Mouse (Mus musculus): ENCODE data around the gene Ccl2. TPM values are rescaled to one million over a fixed set of nuclear protein-coding genes. Genes with fewer than 3 reads are reported as not detected.

Ccl2 gene
- polyA plus RNA-seq, 1 experiment from 2014 or later: 3.4 TPM

DNA sequence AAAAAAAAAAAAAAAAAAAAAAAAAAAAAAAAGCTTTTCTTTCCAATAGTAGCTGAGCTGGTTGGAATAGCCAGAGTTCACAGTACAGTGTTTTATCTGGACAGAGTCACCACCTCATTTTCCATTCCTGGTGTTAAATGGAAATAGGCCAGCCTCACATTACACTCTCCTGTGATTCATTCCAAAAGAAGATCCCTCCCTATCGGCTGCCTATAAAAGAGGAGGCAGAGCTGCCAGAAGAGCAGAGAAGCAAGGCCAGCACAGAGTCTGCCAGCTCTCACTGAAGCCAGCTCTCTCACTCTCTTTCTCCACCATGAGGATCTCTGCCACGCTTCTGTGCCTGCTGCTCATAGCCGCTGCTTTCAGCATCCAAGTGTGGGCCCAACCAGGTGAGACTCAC lies 10.1 kb downstream of the Ccl2 start, which contains the start of gene Ccl7:
TSS of gene Ccl7 (plus strand) at position 242 of the 400 bp plus-strand sequence.
- 70% methylated on average over 3 of the region's 3 CpGs for WGBS
- Histone ChIP-seq H3K27me3 (replicated peaks; ENCODE audit: control insufficient read depth, insufficient read depth, low read length) (no peaks in the 10 kb centered on the region), H3K27ac (ENCODE audit: low read depth, low read length) (no peak within 1 kb of the TSS)

DNA sequence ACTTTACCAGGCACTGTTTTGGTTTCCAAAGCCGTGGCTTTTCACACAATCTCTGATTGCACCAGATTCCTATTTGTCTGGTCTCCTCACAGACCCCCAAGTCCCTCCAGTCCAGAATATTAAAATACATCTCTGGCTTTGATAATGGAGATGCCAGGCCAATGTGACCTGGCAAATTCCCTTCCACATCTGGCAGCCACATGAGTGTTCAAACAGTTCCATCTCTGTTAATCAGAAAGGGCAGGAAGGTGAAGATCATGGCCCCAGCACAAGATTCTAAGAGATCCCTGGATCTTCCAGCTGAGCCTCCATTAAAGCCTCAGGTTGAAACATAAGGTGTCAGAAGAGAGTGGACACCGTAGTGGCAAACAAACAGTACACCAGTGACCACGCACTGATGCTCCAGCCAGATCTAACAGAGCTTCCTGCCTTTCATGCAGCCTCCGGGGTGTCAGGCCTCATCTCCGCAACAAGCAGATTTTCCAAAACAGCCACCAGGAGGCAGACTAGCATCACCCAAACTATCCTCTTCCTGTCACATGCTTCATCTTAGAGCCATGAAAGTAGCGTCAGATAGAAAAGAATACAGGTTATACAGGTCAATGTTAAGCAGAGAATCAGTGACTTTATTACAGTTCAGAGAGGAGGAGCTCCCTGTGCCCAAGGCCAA lies 12.5 kb downstream of the Ccl2 start:
- ATAC-seq: no peak
- Histone ChIP-seq H3K4me1 (replicated peaks; ENCODE audit: control insufficient read depth, insufficient read depth, low read length) (no peaks in the 10 kb centered on the region), H3K4me3 (ENCODE audit: low read depth, low read length) (no peak overlapping the region), H3K27me3 (replicated peaks; ENCODE audit: control insufficient read depth, insufficient read depth, low read length) (no peaks in the 10 kb centered on the region), H3K9me3 (ENCODE audit: control insufficient read depth) (no peaks in the 10 kb centered on the region), H3K9ac (ENCODE audit: low read depth, low read length) (no peak overlapping the region), H3K27ac (ENCODE audit: low read depth, low read length) (no peak overlapping the region), H3K36me3 (ENCODE audit: control insufficient read depth, insufficient read depth) (no peaks in the 10 kb centered on the region), H3K4me2 (replicated peaks; ENCODE audit: low read depth) (no peak overlapping the region)
- WGBS: 40% methylated on average over 6 of the region's 6 CpGs
- TF ChIP-seq CTCF (IDR thresholded peaks at IDR 0.05; ENCODE audit: low read depth): peak; percentile 78

More for the DNA sequence above, 10.1 kb downstream of the Ccl2 start, which contains the start of gene Ccl7:
- no peaks in the 10 kb centered on the region for H3K4me1 ChIP-seq (replicated peaks; ENCODE audit: control insufficient read depth, insufficient read depth, low read length)
- no peak within 1 kb of the TSS for H3K4me2 ChIP-seq (replicated peaks; ENCODE audit: low read depth)
- no peaks in the 10 kb centered on the region for H3K9me3 ChIP-seq (ENCODE audit: control insufficient read depth)
- no peaks in the 10 kb centered on the region for H3K36me3 ChIP-seq (ENCODE audit: control insufficient read depth, insufficient read depth)
- TF ChIP-seq CTCF (IDR thresholded peaks at IDR 0.05; ENCODE audit: low read depth): no peak
- H3K4me3 ChIP-seq (ENCODE audit: low read depth, low read length): no peak within 1 kb of the TSS
- no peak within 1 kb of the TSS for H3K9ac ChIP-seq (ENCODE audit: low read depth, low read length)
- ATAC-seq: no peak

DNA sequence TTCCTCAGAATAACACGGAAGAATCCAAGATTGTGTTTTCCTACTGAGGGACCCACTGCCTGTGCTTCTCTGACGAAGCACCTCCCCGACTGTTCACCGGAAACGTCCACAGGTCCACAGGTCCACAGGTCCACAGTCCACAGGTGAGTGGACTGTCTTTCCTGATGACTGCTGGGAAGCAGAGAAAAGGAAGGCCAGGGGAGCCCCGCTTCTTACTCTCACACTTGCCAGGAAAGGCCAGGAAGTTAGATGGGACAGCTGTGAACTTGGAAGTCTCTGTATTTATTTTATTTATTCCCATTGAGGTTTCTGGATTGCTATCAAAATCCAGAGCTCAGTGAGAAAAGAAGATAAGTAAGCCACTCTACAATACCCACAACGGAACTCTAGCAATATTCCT lies 18.5 kb downstream of the Ccl2 start:
- H3K4me2 ChIP-seq (replicated peaks; ENCODE audit: low read depth): no peak overlapping the region
- TF ChIP-seq CTCF (IDR thresholded peaks at IDR 0.05; ENCODE audit: low read depth): no peak
- no peaks in the 10 kb centered on the region for H3K36me3 ChIP-seq (ENCODE audit: control insufficient read depth, insufficient read depth)
- no peak overlapping the region for H3K9ac ChIP-seq (ENCODE audit: low read depth, low read length)
- no peaks in the 10 kb centered on the region for H3K9me3 ChIP-seq (ENCODE audit: control insufficient read depth)
- H3K27me3 ChIP-seq (replicated peaks; ENCODE audit: control insufficient read depth, insufficient read depth, low read length): no peaks in the 10 kb centered on the region
- WGBS: 75% methylated on average over 7 of the region's 7 CpGs
- no peak overlapping the region for H3K27ac ChIP-seq (ENCODE audit: low read depth, low read length)
- H3K4me1 ChIP-seq (replicated peaks; ENCODE audit: control insufficient read depth, insufficient read depth, low read length): no peaks in the 10 kb centered on the region
- no peak for ATAC-seq
- H3K4me3 ChIP-seq (ENCODE audit: low read depth, low read length): no peak overlapping the region

DNA sequence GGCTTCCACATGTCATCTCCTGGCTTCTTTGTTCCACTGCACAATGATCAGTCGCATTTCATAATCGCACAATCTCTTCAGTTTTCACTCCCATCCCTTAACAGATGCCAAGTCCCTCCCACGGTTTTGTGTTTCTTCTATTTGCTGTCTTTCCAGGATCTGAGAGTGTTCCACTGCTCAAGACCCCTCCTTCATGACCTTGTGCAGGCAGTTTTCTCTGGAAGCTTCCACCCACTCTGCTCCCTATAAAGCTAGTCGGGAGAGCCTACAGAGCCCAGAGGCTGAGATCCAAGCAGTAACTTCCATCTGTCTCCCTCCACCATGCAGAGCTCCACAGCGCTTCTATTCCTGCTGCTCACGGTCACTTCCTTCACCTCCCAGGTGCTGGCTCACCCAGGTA lies 22.3 kb downstream of the Ccl2 start, which contains the start of gene Ccl11:
TSS of gene Ccl11 (plus strand) at position 178 of the 400 bp plus-strand sequence.
- no peaks in the 10 kb centered on the region for H3K9me3 ChIP-seq (ENCODE audit: control insufficient read depth)
- no peak within 1 kb of the TSS; the same call in 1 of the 2 replicates for H3K27ac ChIP-seq (ENCODE audit: low read depth, low read length)
- H3K4me3 ChIP-seq (ENCODE audit: low read depth, low read length): peak within 1 kb of the TSS; percentile 29
- no peaks in the 10 kb centered on the region for H3K27me3 ChIP-seq (replicated peaks; ENCODE audit: control insufficient read depth, insufficient read depth, low read length)
- H3K4me1 ChIP-seq (replicated peaks; ENCODE audit: control insufficient read depth, insufficient read depth, low read length): no peaks in the 10 kb centered on the region
- no peak for TF ChIP-seq CTCF (IDR thresholded peaks at IDR 0.05; ENCODE audit: low read depth)
- H3K36me3 ChIP-seq (ENCODE audit: control insufficient read depth, insufficient read depth): no peaks in the 10 kb centered on the region
- H3K4me2 ChIP-seq (replicated peaks; ENCODE audit: low read depth): peak within 1 kb of the TSS; percentile 45
- WGBS: 61% methylated on average over 6 of the region's 6 CpGs
- H3K9ac ChIP-seq (ENCODE audit: low read depth, low read length): 0 out of 2 replicates have a peak within 1 kb of the TSS, but pooled peaks have one; percentile 1
- no peak for ATAC-seq

DNA sequence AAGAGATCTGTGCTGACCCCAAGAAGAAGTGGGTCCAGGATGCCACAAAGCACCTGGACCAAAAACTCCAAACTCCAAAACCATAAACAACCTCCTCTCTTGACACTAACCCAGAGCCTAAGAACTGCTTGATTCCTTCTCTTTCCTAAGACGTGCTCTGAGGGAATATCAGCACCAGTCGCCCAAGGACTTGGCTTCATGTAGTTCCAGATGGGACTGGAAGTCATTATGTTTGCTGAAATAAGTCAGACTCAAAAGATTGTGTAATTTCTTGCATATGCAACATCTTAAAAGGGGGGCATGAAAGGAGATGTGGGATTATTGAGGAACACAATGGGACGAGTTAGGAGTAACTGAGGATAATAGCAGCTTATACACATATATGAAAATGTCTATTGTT lies 26.9 kb downstream of the Ccl2 start:
- H3K9ac ChIP-seq (ENCODE audit: low read depth, low read length): no peak overlapping the region
- H3K4me2 ChIP-seq (replicated peaks; ENCODE audit: low read depth): no peak overlapping the region
- WGBS: 77% methylated on average over 3 of the region's 3 CpGs
- no peaks in the 10 kb centered on the region for H3K4me1 ChIP-seq (replicated peaks; ENCODE audit: control insufficient read depth, insufficient read depth, low read length)
- no peak for TF ChIP-seq CTCF (IDR thresholded peaks at IDR 0.05; ENCODE audit: low read depth)
- no peak overlapping the region for H3K4me3 ChIP-seq (ENCODE audit: low read depth, low read length)
- no peak for ATAC-seq
- no peaks in the 10 kb centered on the region for H3K9me3 ChIP-seq (ENCODE audit: control insufficient read depth)
- no peaks in the 10 kb centered on the region for H3K27me3 ChIP-seq (replicated peaks; ENCODE audit: control insufficient read depth, insufficient read depth, low read length)
- H3K36me3 ChIP-seq (ENCODE audit: control insufficient read depth, insufficient read depth): no peaks in the 10 kb centered on the region
- no peak overlapping the region for H3K27ac ChIP-seq (ENCODE audit: low read depth, low read length)

DNA sequence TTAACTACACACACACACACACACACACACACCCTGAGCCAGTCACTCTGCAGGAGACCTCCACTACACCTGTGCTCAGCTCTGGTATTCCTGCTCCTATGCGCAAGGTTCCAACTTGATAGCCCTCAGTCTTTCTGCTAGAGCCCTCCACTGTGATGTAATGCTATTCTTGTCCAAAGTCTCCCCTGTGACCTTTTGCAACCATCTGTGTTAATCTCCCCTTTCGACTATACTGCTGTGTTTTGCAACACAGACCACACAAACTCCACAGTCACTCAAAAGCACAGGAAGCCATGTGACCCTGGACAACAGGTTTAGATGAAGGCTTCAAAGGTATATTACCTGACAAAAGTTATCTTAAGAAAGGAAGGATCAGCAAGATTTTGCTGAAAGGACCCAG lies 28.1 kb downstream of the Ccl2 start:
- TF ChIP-seq CTCF (IDR thresholded peaks at IDR 0.05; ENCODE audit: low read depth): no peak
- ATAC-seq: no peak
- no peaks in the 10 kb centered on the region for H3K4me1 ChIP-seq (replicated peaks; ENCODE audit: control insufficient read depth, insufficient read depth, low read length)
- no peaks in the 10 kb centered on the region for H3K9me3 ChIP-seq (ENCODE audit: control insufficient read depth)
- H3K9ac ChIP-seq (ENCODE audit: low read depth, low read length): no peak overlapping the region
- 80% methylated on average over 2 of the region's 2 CpGs for WGBS
- no peak overlapping the region for H3K27ac ChIP-seq (ENCODE audit: low read depth, low read length)
- H3K36me3 ChIP-seq (ENCODE audit: control insufficient read depth, insufficient read depth): no peaks in the 10 kb centered on the region
- H3K4me2 ChIP-seq (replicated peaks; ENCODE audit: low read depth): no peak overlapping the region
- H3K4me3 ChIP-seq (ENCODE audit: low read depth, low read length): no peak overlapping the region
- no peaks in the 10 kb centered on the region for H3K27me3 ChIP-seq (replicated peaks; ENCODE audit: control insufficient read depth, insufficient read depth, low read length)

Measured in intestine, postnatal 0 days (tissue).